Mouse (Mus musculus) R1 (cell line): ENCODE data around the gene Igfn1.

Source experiments
- DNase-seq: peaks from one replicate; pipeline ENCODE4 v3.0.0-alpha.2; 2018; ENCODE audit warnings: low read depth, low spot score

Igfn1 gene

GRCm38 (mm10) chr1:136008159-136008533 is 2.0 kb upstream of the Igfn1 start:
- DNase-seq: no peak

- peak; percentile 97 for DNase-seq
Observed at GRCm38 (mm10) chr1:136007211-136008158, 1.3 kb upstream of the Igfn1 start, which contains the start of gene Tmem9. Gene Tmem9, plus strand, starts transcription at chr1:136008150.

- no peak for DNase-seq
Observed at GRCm38 (mm10) chr1:136001438-136001837, 4.7 kb downstream of the Igfn1 start.

- no peak for DNase-seq
Observed at GRCm38 (mm10) chr1:135999720-136000287, 6.3 kb downstream of the Igfn1 start.

GRCm38 (mm10) chr1:135997537-135997936 is 8.6 kb downstream of the Igfn1 start:
- no peak for DNase-seq

GRCm38 (mm10) chr1:135993470-135993869 is 12.7 kb downstream of the Igfn1 start:
- no peak for DNase-seq

GRCm38 (mm10) chr1:135989876-135990275 is 16.3 kb downstream of the Igfn1 start:
- DNase-seq: no peak

- no peak for DNase-seq
Observed at GRCm38 (mm10) chr1:135984105-135984504, 22.0 kb downstream of the Igfn1 start.

- no peak for DNase-seq
Observed at GRCm38 (mm10) chr1:135972576-135972975, 33.6 kb downstream of the Igfn1 start.

GRCm38 (mm10) chr1:135970486-135970885 is 35.7 kb downstream of the Igfn1 start:
- no peak for DNase-seq

- no peak for DNase-seq
Observed at GRCm38 (mm10) chr1:135967739-135968138, 38.4 kb downstream of the Igfn1 start.

- no peak for DNase-seq
Observed at GRCm38 (mm10) chr1:135964561-135964960, 41.6 kb downstream of the Igfn1 start.

GRCm38 (mm10) chr1:135963177-135963576 is 43.0 kb downstream of the Igfn1 start:
- no peak for DNase-seq

- peak; percentile 55 for DNase-seq
Observed at GRCm38 (mm10) chr1:135958483-135958882, 47.7 kb downstream of the Igfn1 start.

GRCm38 (mm10) chr1:135948871-135949270 is 57.3 kb downstream of the Igfn1 start:
- DNase-seq: no peak

- DNase-seq: no peak
Observed at GRCm38 (mm10) chr1:135946247-135946646, 59.9 kb downstream of the Igfn1 start.

GRCm38 (mm10) chr1:135945711-135946110 is 60.4 kb downstream of the Igfn1 start:
- DNase-seq: peak; percentile 83

- DNase-seq: peak; percentile 83
Observed at GRCm38 (mm10) chr1:135944526-135945259, 61.4 kb downstream of the Igfn1 start.

- no peak for DNase-seq
Observed at GRCm38 (mm10) chr1:135943713-135944112, 62.4 kb downstream of the Igfn1 start.

GRCm38 (mm10) chr1:135942116-135942515 is 64.0 kb downstream of the Igfn1 start:
- no peak for DNase-seq

GRCm38 (mm10) chr1:135941259-135942006 is 64.7 kb downstream of the Igfn1 start:
- DNase-seq: no peak
